Mouse (Mus musculus): ENCODE measurements around the gene Nat8f7.
"Not testable (repeated sequence)": the region's sequence is repeated elsewhere in the genome, so short reads cannot be mapped to it uniquely, and the experiment has no call there.

Nat8f7 gene

GRCm38 (mm10) chr6:85713105-85713504, at the start of gene Nat8f7:
Gene Nat8f7, minus strand, starts transcription at chr6:85713205.
- DNase-seq (ENCODE audit: low read depth, low spot score) = not testable (repeated sequence)

GRCm38 (mm10) chr6:85762678-85763077, 49.7 kb upstream of the Nat8f7 start:
- DNase-seq (ENCODE audit: low read depth, low spot score) = not testable (repeated sequence)

- DNase-seq (ENCODE audit: low read depth, low spot score) = not testable (repeated sequence)
Measured at GRCm38 (mm10) chr6:85755705-85756249, 42.8 kb upstream of the Nat8f7 start.

GRCm38 (mm10) chr6:85709607-85710006, 3.4 kb downstream of the Nat8f7 start:
- DNase-seq (ENCODE audit: low read depth, low spot score) = not testable (repeated sequence)

DNA sequence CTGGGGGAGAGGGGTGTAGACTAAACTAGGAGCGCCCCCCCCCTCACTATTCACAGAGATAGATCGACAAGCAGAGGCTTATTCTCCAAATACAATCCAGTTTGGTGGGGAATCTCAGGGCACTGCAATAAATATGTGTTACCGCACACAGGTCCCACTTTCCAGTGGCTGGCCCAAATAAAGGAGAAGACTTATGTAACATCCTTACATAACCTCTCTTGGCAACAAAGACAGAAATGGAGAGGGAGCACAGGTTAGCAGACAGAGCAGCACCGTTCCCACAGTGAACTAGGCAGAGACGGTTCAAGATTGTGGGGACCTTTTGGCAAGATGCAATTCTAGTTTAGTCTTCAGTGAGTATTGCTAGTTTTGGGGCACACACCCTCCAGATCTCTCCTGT, 3.8 kb downstream of the Nat8f7 start:
- DNase-seq (ENCODE audit: low read depth, low spot score) = not testable (repeated sequence)

GRCm38 (mm10) chr6:85701943-85702342, 11.1 kb downstream of the Nat8f7 start:
- DNase-seq (ENCODE audit: low read depth, low spot score) = not testable (repeated sequence)

Measured in brain, embryonic 18.5 days (tissue).